Mouse (Mus musculus) adrenal gland, adult 18-20 months (tissue): ENCODE measurements around the gene Tkt. TPM values are rescaled to one million over a fixed set of nuclear protein-coding genes. Genes with fewer than 3 reads are reported as not detected.

Experiments
- DNase-seq, 2 experiments: peaks; one replicate each; pipeline ENCODE4 v3.0.0; 2021 to 2022; ENCODE audit warnings: low spot score in 2 of 2
- total RNA-seq, 2 experiments: library from RNA; stranded (reverse); gene quantifications; 1 replicate in 1 of 2; 2 replicates in 1 of 2; pipeline ENCODE4 v1.2.3; 2021

The Tkt gene
- total RNA-seq, 2 experiments from 2014 or later, result 1,314 to 2,885 TPM

GRCm38 (mm10) chr14:30581238-30581637, 33.1 kb downstream of the Tkt start:
- DNase-seq, result no peak

- no peak for DNase-seq
These were observed 35.9 kb downstream of the Tkt start for GRCm38 (mm10) chr14:30584077-30584476.

- no peak for DNase-seq
These were observed 36.5 kb downstream of the Tkt start for GRCm38 (mm10) chr14:30584497-30585251.

- DNase-seq, result no peak
These were observed 37.2 kb downstream of the Tkt start for GRCm38 (mm10) chr14:30585323-30585722.

- no peak for DNase-seq
These were observed 38.8 kb downstream of the Tkt start for GRCm38 (mm10) chr14:30586780-30587461.

- DNase-seq, result no peak
These were observed 42.0 kb downstream of the Tkt start for GRCm38 (mm10) chr14:30590041-30590645.

- no peak for DNase-seq
These were observed 42.8 kb downstream of the Tkt start for GRCm38 (mm10) chr14:30590918-30591317.

GRCm38 (mm10) chr14:30591417-30591816, 43.3 kb downstream of the Tkt start:
- DNase-seq, result peak; percentile 83 to 86

GRCm38 (mm10) chr14:30593279-30594091, 45.3 kb downstream of the Tkt start:
- no peak for DNase-seq

- no peak for DNase-seq
These were observed 46.0 kb downstream of the Tkt start for GRCm38 (mm10) chr14:30594092-30594695.

GRCm38 (mm10) chr14:30595576-30596313, 47.6 kb downstream of the Tkt start:
- DNase-seq, result peak; percentile 57 to 61

- no peak for DNase-seq
These were observed 48.2 kb downstream of the Tkt start for GRCm38 (mm10) chr14:30596407-30596806.

- no peak for DNase-seq
These were observed 49.0 kb downstream of the Tkt start for GRCm38 (mm10) chr14:30597142-30597541.

- no peak for DNase-seq
These were observed 58.7 kb downstream of the Tkt start for GRCm38 (mm10) chr14:30606817-30607216.

- no peak for DNase-seq
These were observed 59.5 kb downstream of the Tkt start for GRCm38 (mm10) chr14:30607696-30608095.

- no peak for DNase-seq
These were observed 60.0 kb downstream of the Tkt start for GRCm38 (mm10) chr14:30608176-30608575.

- no peak for DNase-seq
These were observed 61.3 kb downstream of the Tkt start for GRCm38 (mm10) chr14:30609499-30609898.

- no peak for DNase-seq
These were observed 62.1 kb downstream of the Tkt start for GRCm38 (mm10) chr14:30610304-30610703.

- no peak for DNase-seq
These were observed 62.8 kb downstream of the Tkt start for GRCm38 (mm10) chr14:30610940-30611339.

- DNase-seq, result peak; percentile 87 to 90
These were observed 64.4 kb downstream of the Tkt start for GRCm38 (mm10) chr14:30612523-30612922.
